22 mouse cellular contexts compared by ENCODE assay signal in the genomic region with DNA sequence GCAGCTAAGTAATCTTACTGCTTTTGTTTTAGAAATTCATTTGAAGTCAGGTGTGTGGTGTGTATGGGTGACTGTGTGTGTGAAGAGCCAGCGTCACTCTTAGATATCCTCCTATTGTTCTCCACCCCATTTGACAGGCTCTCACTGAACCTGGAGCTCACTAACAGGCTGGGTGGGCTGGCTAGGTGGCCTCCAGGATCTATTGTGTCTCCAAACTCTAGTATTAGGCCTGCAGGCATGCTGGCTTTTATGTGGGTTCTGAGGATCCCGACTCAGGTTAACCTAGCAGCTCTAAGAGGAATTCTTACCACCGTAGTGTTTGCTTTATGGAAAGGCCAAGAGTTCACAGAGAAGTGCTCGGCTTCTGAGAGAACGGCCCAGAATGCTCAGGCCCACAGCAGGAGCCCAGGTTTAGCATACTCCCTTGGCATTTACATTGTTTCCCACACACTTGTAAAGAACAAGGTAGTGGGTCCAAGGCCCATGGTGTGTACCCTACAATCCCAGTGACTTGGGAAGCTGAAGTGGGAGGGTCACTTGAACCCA. TPM values are rescaled to one million over a fixed set of nuclear protein-coding genes. Genes with fewer than 3 reads are reported as not detected.
DNase-seq lines count a peak whose midpoint lies in the region; ATAC-seq and TF ChIP-seq lines count a peak whose summit lies in the region.
"Had no signal": no experiment of that assay in that cellular context is flagged by ENCODE, and none has a peak within 500 bp of the region (broad histone marks: within the 10 kb centered on the region; RNA-seq: fewer than 3 reads in every experiment).

No protein-coding gene starts in this region.

- TF ChIP-seq EP300 in heart, adult 2 months (IDR thresholded peaks at IDR 0.05; ENCODE audit: insufficient read depth, low read depth, low read length), result no peak
- peak; percentile 18; the same call in 1 of the 2 replicates for TF ChIP-seq EP300 in lung, postnatal 0 days (IDR thresholded peaks at IDR 0.05)

- H3K79me2 ChIP-seq in heart, adult 2 months (replicated peaks; ENCODE audit: control insufficient read depth, insufficient read depth, low read length), result no peaks in the 10 kb centered on the region

- WGBS in heart, adult 2 months, result 70% methylated on average over 5 of the region's 5 CpGs
- 53% methylated on average over 5 of the region's 5 CpGs for WGBS in lung, embryonic 15.5 days
- WGBS in lung, postnatal 0 days, result 40% methylated on average over 5 of the region's 5 CpGs

- H3K27me3 ChIP-seq in heart, adult 2 months (ENCODE audit: control insufficient read depth, insufficient read depth, low read length), result no peaks in the 10 kb centered on the region
- no peaks in the 10 kb centered on the region for H3K27me3 ChIP-seq in lung, embryonic 15.5 days
- H3K27me3 ChIP-seq in lung, postnatal 0 days (replicated peaks; ENCODE audit: insufficient read depth, low read length), result no peaks in the 10 kb centered on the region
- H3K27me3 ChIP-seq: forebrain, embryonic 15.5 days; heart, embryonic 12.5 days; hindbrain, embryonic 12.5 days; intestine, embryonic 15.5 days had no signal

- H3K27ac ChIP-seq in heart, adult 2 months, result peak overlapping the region; percentile 23; the same call in 1 of the 2 replicates
- H3K27ac ChIP-seq in lung, embryonic 15.5 days, result peak overlapping the region; percentile 76
- peak overlapping the region; percentile 42 for H3K27ac ChIP-seq in brown adipose tissue, adult 24 weeks (replicated peaks; ENCODE audit: low read depth, low read length)
- no peak overlapping the region for H3K27ac ChIP-seq in lung, postnatal 0 days (ENCODE audit: low read length)
- H3K27ac ChIP-seq: forebrain, embryonic 15.5 days; hindbrain, embryonic 12.5 days; hindbrain, postnatal 0 days; intestine, embryonic 15.5 days had no signal

- DNase-seq in heart, adult 2 months, result no peak
- DNase-seq in heart, postnatal 14 days, result no peak
- DNase-seq in lung, postnatal 25 days (ENCODE audit: low spot score), result no peak
- DNase-seq in lung, postnatal 0 days (ENCODE audit: low spot score), result peak; percentile 77
- DNase-seq in gastrocnemius, postnatal 10 days, result no peak
- DNase-seq in frontal cortex, adult 2 months (ENCODE audit: extremely low spot score in 1 of 2, low spot score in 1 of 2), result no peak
- DNase-seq: adrenal gland, adult 2 months; adrenal gland, postnatal 25 days; B cell, adult 2 months; cerebellum, adult 9-11 months; cerebellum, postnatal 36 days; gastrocnemius, postnatal 14 days; heart, postnatal 36 days had no signal

- H3K4me1 ChIP-seq in heart, adult 2 months (ENCODE audit: control insufficient read depth, insufficient read depth, low read length), result peaks cover 4% of the 10 kb centered on the region
- peaks cover 9% of the 10 kb centered on the region for H3K4me1 ChIP-seq in lung, embryonic 15.5 days
- peaks cover 13% of the 10 kb centered on the region for H3K4me1 ChIP-seq in brown adipose tissue, adult 24 weeks (ENCODE audit: control insufficient read depth, insufficient read depth, insufficient read length, low read length)
- H3K4me1 ChIP-seq in lung, postnatal 0 days (ENCODE audit: insufficient read depth, low read depth, low read length), result no peaks in the 10 kb centered on the region
- H3K4me1 ChIP-seq: forebrain, embryonic 15.5 days; heart, embryonic 12.5 days; intestine, embryonic 15.5 days had no signal

- H3K9ac ChIP-seq in heart, adult 2 months (ENCODE audit: low read depth, low read length), result no peak overlapping the region
- H3K9ac ChIP-seq in lung, embryonic 15.5 days, result no peak overlapping the region
- H3K9ac ChIP-seq in lung, postnatal 0 days (replicated peaks; ENCODE audit: low read depth), result no peak overlapping the region
- H3K9ac ChIP-seq: forebrain, embryonic 15.5 days; heart, embryonic 12.5 days; hindbrain, embryonic 12.5 days; intestine, embryonic 15.5 days had no signal

- no peak overlapping the region for H3K4me3 ChIP-seq in heart, adult 2 months
- H3K4me3 ChIP-seq in lung, embryonic 15.5 days, result no peak overlapping the region
- H3K4me3 ChIP-seq in brown adipose tissue, adult 24 weeks (ENCODE audit: insufficient read depth, low read depth, low read length), result no peak overlapping the region
- no peak overlapping the region for H3K4me3 ChIP-seq in lung, postnatal 0 days (ENCODE audit: low read depth, low read length)
- H3K4me3 ChIP-seq: forebrain, embryonic 15.5 days; heart, embryonic 12.5 days; hindbrain, embryonic 12.5 days; intestine, embryonic 15.5 days had no signal

- no peak for TF ChIP-seq CTCF in heart, adult 2 months (IDR thresholded peaks at IDR 0.05)
- no peak for TF ChIP-seq CTCF in lung, postnatal 0 days (IDR thresholded peaks at IDR 0.05)

- intact Hi-C loops in heart, adult 2 months (cut with DNase I), result no loop called here
- intact Hi-C loops in heart, postnatal 14 days (cut with DNase I), result no loop called here

- peak; percentile 67; the same call in 1 of the 2 replicates for ATAC-seq in lung, embryonic 15.5 days (ENCODE audit: borderline replicate concordance, extremely low read depth, low FRiP score, low TSS enrichment)
- peak; percentile 87 for ATAC-seq in lung, postnatal 0 days
- ATAC-seq: forebrain, embryonic 15.5 days; hindbrain, postnatal 0 days; intestine, embryonic 15.5 days had no signal

- no peak for TF ChIP-seq POLR2A in heart, adult 2 months (IDR thresholded peaks at IDR 0.05; ENCODE audit: insufficient read depth, low read depth, low read length)

- H3K36me3 ChIP-seq in heart, adult 2 months (ENCODE audit: control insufficient read depth, insufficient read depth, low read length), result no peaks in the 10 kb centered on the region
- H3K36me3 ChIP-seq in lung, embryonic 15.5 days, result no peaks in the 10 kb centered on the region
- H3K36me3 ChIP-seq in lung, postnatal 0 days (ENCODE audit: insufficient read depth, low read length), result 0 out of 2 replicates have a peak, but pooled peaks cover under 1% of the 10 kb centered on the region
- H3K36me3 ChIP-seq: intestine, embryonic 15.5 days had no signal

- H3K9me3 ChIP-seq in lung, embryonic 15.5 days, result no peaks in the 10 kb centered on the region
- no peaks in the 10 kb centered on the region for H3K9me3 ChIP-seq in lung, postnatal 0 days (ENCODE audit: low read length)
- H3K9me3 ChIP-seq: forebrain, embryonic 15.5 days; heart, embryonic 12.5 days; hindbrain, embryonic 12.5 days; intestine, embryonic 15.5 days had no signal

- no peak overlapping the region for H3K4me2 ChIP-seq in lung, embryonic 15.5 days
- H3K4me2 ChIP-seq in lung, postnatal 0 days (replicated peaks; ENCODE audit: low read depth, low read length), result no peak overlapping the region
- H3K4me2 ChIP-seq: forebrain, embryonic 15.5 days; heart, embryonic 12.5 days; hindbrain, embryonic 12.5 days; intestine, embryonic 15.5 days had no signal

RNA-seq across cellular contexts. Expression of gene Rflnb, which starts 23.5 kb away (rescaled TPM):
- 10 to 100 TPM; 30.7 to 36.7 TPM for total RNA-seq in heart, adult 2 months (2021)
- polyA plus RNA-seq in heart, adult 2 months (2012; rRNA removed), result 18.5 and 34.4 TPM in 2 replicates
- total RNA-seq in heart, postnatal 14 days (2021), result 10 to 100 TPM; 61.0 to 62.9 TPM
- polyA plus RNA-seq in lung, embryonic 15.5 days (2015; fragmentation: Nextera tagmentation; extraction: Ambion mirVana), result 49.1 and 49.6 TPM in 2 replicates
- 35.4 and 39.1 TPM in 2 replicates for polyA plus RNA-seq in brown adipose tissue, adult 24 weeks (2012; ENCODE audit: insufficient read depth, insufficient read length, missing spikeins)
- polyA plus RNA-seq in lung, postnatal 0 days (2015; fragmentation: Nextera tagmentation; extraction: Ambion mirVana), result 54.3 and 54.4 TPM in 2 replicates
- 10 to 100 TPM; 58.8 to 66.8 TPM for total RNA-seq in gastrocnemius, postnatal 10 days (2021)
- 8.4 and 10.6 TPM in 2 replicates for polyA plus RNA-seq in frontal cortex, adult 2 months (2012; rRNA removed)

RNA-seq across cellular contexts. Expression of gene 1700016K19Rik, which starts 51.3 kb away (rescaled TPM):
- total RNA-seq in heart, adult 2 months (2021), result not detected
- 1.3 TPM in 1 of 2 replicates, not detected in the other for polyA plus RNA-seq in heart, adult 2 months (2012; rRNA removed)
- under 1 TPM in 1 of 2 experiments, not detected in 1; 0.62 TPM for total RNA-seq in heart, postnatal 14 days (2021)
- 5.7 and 5.9 TPM in 2 replicates for polyA plus RNA-seq in lung, embryonic 15.5 days (2015; fragmentation: Nextera tagmentation; extraction: Ambion mirVana)
- polyA plus RNA-seq in brown adipose tissue, adult 24 weeks (2012; ENCODE audit: insufficient read depth, insufficient read length, missing spikeins), result not detected in 2 replicates
- 15.5 and 20.2 TPM in 2 replicates for polyA plus RNA-seq in lung, postnatal 0 days (2015; fragmentation: Nextera tagmentation; extraction: Ambion mirVana)
- not detected for total RNA-seq in gastrocnemius, postnatal 10 days (2021)
- polyA plus RNA-seq in frontal cortex, adult 2 months (2012; rRNA removed), result 8.4 and 9.1 TPM in 2 replicates
- total RNA-seq: adrenal gland, adult 2 months; adrenal gland, postnatal 25 days; gastrocnemius, postnatal 14 days; heart, adult 8-10 months; heart, postnatal 36 days; MEL had no signal
- polyA plus RNA-seq: adrenal gland, adult 2 months had no signal
